Mouse (Mus musculus) megakaryocyte-erythroid progenitor cell, adult 5-6 weeks (primary cell): Measurements from ENCODE around the gene Fgfr2. TPM values are rescaled to one million over a fixed set of nuclear protein-coding genes. Genes with fewer than 3 reads are reported as not detected.
A peak's percentile ranks its signal among the peaks of the same experiment; 100 is the strongest.
"Not testable (repeated sequence)": the region's sequence is repeated elsewhere in the genome, so short reads cannot be mapped to it uniquely, and the experiment has no call there.

Experiments used
- ATAC-seq: replicated peaks from 2 replicates; pipeline ENCODE4 v1.8.0; 2016; ENCODE audit warnings: mild to moderate bottlenecking, inconsistent platforms; ENCODE audit not compliant: severe bottlenecking, poor library complexity, low FRiP score, low TSS enrichment
- total RNA-seq, 2 experiments: library from RNA; stranded (forward) in 1 of 2; stranded (reverse) in 1 of 2; fragments of 200-1000, 215-1000 nt in 1 of 2; fragments of >200 nt in 1 of 2; fragmentation: Nextera tagmentation in 1 of 2; gene quantifications; 2 replicates each; pipeline ENCODE4 v1.2.3; 2014 to 2017

Fgfr2 gene
- total RNA-seq, 2 experiments from 2014 or later: not detected

DNA sequence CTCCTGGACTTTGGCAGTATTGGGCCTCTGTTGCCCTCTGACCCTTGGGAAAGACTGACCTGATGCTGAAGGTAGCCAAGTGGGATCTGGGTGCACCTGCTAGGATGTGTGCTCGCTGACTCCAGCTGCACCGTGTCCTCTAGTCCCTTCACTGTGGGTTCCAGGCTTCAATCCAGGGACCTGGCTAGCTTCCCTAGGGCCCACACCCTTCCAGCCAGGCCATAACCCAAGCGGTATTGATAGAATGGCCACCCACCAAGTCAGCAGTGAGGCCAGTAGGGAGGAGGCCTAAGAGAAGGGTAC is 452.3 kb downstream of the Fgfr2 start:
- no peak for ATAC-seq

DNA sequence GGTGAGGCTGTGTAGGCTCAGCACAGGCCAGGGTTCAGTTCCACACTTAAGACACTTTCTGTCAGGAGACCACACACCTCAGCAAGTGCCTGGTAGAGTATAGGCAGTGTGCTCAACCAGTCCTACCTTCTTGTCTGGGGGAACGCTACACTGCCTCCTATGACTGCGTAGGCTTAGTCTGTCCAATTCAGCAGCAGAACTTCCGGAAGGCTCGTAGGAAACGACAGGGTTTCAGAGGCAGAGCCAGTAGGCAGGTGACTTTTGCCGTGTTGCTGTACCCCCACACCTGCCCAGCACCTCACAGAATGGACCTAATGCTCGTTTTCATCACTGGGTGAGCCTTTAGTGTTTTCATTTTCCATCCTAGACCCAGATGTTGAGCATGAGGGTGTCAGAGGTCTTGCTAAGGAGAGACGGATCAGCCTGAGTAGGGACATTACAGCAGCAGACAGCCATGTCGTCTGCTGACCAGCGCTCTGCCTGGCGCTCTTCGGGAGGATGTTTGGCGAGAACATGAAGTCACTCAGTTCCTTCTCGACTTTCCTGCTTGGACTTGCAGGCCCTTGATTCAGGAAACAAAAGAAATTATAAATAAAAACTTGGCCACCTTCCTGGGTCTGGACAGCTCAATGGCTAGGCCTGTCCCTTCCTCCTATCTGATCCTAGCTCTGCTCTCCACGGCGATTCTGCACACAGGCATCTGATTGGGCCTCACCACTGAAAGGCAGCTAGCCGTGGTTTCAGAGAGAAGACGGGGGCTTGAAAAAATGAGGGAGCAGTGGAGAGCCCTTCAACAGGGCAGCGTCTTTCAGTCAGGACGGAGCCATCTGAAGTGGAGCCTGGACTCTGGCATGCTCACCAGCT is 452.9 kb downstream of the Fgfr2 start:
- ATAC-seq: no peak

DNA sequence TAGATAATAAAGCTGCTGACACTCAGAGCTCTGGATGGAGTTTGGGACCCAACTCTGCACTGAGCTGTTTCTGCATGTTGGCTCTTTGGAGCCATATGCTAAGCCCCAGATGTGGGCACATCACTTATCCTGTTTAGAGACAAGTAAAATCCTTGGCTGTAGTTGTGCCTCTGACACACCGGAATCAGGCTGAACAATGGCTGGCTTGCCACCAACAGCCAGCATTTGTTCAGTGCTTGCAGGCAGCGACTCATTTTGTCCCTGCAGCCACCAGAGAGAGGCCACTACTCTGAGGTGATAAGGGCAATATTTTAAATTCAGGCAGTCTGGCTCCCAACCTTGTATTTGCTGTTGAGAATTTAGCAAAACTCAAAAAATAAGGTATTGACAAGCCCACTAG is 454.5 kb downstream of the Fgfr2 start:
- no peak for ATAC-seq

DNA sequence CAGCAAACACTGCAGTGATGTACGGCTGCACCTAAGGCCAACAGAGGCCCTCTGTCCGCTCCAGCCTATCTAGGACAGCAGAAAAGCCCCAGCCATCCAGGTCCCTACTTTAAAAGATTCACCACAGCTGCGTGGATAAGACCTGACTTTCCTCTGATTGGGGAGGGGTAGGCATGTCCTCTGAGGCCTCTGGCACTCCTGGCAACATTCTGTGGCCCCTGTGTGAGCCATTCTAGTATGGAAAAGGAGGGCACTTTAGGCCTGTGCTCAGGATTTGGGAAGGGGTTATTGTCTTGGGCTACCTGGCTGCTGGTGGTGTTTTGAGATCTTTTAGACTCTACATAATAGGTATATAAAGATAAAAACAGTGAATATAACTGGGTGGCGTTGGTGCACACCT is 456.6 kb downstream of the Fgfr2 start:
- no peak for ATAC-seq

DNA sequence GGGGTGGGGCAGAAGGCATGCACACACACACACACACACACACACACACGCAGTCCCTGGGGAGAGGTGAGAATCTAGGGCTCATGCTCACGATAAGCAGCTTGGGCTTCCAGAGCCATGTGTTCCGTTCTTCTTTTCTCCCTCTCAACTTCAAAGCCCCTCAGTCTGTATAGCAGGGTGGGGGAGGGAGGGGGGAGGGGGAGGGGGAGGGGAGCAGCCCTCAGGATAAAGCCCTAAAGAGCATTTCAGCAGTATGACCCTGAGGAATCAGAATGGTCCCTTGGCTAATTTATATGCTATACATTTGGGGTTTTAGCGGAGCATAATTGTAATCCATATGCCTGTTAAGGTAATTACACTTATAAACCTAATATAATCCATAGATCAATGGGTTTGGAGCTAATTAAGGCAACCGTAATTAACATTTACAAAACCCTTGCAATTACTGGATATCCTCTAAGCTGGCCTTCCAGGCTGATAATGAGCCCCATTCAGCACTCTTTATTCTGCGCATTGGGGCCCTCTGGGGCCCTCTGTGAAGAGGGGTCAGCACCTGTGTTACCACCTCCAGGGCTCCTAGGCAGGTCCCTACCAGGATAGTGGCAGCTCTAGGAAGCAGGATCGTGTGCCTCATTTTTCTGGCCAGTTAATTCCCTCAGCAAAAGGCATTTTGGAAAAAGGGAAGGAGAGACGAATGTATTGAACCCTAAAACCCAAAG is 457.3 kb downstream of the Fgfr2 start:
- ATAC-seq: no peak

DNA sequence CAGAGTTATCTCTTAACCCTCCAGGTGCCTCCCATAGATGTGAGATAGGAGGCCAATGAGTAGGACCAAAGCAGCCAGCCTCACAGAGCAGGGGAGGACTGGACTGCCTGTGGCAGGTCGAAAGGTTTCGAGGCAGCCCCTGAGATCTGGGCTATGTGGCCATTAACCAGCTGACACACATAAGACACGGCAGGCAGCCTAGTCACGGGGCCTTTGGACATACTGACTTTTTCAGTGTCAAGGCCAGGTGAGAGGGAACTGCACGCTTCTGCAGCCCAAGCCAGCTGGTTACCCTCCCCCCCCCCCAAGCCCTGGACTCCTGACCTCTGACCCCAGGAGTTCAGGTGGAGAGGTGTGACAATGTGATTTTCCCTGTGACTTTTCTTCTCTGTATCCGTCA is 458.3 kb downstream of the Fgfr2 start:
- ATAC-seq: no peak; the same call in 1 of the 2 replicates

DNA sequence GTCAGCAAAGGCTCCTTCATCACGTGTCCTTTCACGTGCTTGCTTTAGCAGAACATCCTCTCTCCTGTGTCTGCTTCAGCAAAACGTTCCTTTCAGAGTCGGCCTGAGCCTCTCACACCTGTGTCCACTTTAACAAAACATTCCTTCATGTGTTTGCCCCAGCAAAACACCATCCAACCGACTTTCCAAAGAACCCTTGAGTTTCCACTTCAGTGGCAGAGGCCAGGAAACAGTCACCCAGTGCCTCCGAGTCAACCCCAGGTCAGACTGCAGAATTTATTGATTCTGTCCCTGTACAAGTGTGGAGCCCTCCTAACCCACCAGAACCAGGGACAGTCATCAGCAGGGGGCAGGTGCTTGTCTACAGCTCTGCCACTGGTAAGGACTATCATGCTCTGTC is 460.3 kb downstream of the Fgfr2 start:
- not testable (repeated sequence) for ATAC-seq

DNA sequence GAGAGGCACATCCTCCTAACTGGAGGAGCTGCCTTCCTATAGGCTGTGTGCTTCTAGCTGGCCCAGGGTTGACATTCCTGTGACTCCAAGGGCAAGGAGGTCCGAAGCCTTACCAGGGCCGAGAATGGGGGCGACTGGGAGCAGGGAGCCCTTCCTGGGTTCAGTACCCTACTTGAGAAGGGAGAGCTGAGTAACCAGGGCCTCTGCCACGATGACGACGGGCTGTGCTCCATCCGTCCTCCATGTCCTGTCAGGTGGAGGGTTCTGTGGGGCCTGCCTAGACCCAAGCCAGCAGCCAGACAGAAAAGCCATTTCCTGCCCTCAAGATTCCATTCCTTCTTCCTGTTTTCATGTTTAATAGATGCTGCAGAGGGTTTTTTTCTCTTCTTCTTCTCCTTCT is 463.5 kb downstream of the Fgfr2 start:
- no peak for ATAC-seq

DNA sequence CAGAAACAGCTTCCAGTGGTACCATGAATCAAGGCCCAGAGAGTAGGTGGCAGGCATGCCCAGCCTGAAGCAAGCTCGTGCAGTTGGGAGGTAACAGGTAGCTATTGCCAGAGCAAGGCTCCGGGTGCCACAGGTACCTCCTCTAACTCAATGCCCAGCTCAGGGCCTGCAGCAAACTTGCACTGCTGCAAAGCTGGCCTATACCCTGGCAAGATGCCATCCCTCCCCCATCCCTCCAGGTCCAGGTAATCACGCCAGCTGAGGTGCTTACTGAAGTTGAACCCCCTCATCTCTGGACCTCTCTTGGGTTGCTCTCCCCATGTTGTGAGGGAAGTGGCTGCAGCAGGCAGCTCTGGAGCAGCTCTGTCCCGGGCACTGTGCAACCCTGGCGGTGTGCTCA is 464.5 kb downstream of the Fgfr2 start:
- ATAC-seq: no peak

DNA sequence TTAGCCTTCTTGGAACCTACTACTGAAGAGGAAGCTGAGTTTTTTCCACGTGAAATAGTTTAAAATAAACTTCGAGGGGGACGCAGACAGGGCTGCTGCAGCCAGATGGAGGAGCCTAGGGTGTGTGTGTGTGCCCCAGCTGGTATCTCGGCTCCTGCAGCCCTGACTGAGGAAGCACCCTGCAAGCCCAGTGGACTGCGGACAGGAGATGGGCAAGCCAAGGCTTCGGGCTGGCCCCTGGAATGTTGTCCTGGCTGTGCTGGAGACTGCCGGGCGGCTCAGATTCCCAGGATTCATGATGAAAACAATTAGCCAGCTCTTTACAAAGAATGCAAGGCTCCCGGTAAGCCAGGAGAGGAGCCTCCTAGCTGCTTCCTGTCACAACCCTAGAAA is 465.1 kb downstream of the Fgfr2 start:
- ATAC-seq: no peak

DNA sequence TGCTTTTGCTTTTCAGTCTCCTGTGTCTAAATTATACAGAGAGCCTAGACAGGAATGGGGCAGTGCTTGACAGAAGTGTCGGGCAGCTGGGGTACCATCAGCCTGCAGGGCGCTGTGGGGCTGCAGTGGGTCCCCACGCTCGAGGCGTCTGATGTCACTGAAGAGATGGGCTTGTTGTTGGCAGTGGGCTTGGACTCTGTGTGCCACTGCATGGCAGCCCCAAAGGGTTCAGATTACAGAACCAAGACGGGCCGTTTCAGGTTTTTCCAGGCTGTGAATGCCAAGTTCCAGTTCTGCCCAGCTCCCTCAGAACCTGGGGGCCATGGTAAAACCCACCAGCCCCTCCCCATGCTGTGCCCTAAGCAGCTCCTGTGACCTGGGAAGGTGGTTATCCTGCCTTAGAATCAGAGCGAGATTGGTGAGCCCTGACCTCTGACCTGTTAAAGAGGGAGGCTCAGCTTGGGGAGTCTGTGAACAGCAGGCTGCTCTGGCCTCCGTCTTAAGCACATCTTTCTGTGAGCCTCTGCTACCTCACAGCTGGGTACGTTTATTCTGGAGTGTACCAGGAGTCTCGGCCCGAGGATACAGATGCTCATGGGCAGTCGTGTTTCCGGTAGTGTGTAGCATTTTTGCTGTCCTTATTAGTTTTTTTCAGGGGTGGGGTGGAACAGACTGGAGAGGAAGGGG is 465.6 kb downstream of the Fgfr2 start:
- no peak for ATAC-seq

DNA sequence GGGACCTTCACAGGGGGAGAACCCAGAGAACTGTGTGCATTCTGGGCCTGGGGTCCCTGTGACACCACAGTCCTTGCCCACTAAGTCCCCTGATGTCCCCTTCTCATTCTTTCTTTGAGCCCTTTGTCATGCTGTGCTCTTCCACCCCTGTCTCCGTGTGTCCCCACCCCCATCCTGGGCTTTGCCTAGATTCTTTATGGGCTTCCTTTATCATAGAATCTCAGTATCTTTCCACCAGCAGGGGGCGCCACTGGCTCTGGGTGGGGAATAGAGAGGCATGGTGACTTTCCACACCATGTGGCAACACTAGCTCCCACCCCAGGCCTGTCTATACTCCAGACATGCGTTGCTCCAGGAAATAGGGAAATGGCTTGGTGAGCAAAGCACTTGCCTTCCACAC is 466.6 kb downstream of the Fgfr2 start:
- ATAC-seq: peak; percentile 60

DNA sequence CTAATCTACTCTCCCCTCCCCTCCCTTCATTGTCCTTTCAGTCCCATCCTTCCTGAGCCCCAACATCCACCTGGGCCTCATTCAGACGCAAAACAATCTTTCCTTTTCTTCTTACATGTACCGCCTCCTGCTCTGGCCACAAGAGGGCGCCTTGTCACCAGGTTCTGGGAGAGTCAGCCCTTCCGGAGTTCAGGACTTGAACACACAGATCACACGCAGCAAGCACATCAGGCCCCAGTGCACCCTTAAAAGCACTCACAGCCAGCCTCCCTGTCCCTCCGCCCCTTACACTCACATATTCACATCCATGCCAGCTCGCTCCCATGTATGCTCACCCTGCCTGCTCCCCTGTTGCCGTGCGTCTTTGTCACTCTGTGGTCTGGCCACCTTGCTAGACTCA is 467.1 kb downstream of the Fgfr2 start:
- ATAC-seq: peak; percentile 85

DNA sequence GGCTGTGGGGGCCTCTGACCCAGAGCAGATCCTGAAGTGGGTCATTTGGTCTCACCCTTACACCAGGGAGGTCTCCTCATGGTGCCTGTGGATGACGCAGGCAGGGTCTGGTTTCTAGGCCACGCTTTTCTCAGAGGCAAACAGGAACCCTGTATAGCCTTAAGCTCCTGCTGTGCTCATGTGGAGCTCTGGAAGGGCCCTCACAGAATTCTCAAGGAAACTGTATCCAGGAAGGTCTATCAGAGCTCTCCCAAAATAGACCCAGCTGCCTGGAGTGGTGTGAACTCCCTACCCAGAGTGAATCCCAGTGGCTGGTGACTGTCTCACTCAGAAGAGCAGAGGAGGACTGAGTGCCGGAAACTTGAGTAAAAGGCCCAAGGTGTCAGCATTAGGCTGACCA is 468.7 kb downstream of the Fgfr2 start:
- no peak for ATAC-seq

DNA sequence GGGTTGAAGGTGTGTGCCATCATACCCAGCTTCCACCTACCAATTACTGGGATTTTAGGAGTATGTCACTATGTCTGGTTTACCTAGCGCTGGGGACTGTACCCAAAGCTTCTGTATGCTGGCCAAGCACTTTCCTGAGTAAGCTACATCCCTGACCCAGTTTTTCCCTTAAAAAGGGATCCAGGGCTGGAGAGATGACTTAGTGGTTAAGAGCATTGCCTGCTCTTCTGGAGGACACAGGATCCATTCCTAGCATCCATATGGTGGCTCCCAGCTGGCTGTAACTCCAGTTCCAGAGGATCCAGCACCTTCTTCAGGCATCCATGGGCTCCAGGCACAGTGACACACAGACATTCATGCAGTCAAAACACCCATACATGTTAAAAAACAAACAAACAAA is 476.6 kb downstream of the Fgfr2 start:
- no peak for ATAC-seq

DNA sequence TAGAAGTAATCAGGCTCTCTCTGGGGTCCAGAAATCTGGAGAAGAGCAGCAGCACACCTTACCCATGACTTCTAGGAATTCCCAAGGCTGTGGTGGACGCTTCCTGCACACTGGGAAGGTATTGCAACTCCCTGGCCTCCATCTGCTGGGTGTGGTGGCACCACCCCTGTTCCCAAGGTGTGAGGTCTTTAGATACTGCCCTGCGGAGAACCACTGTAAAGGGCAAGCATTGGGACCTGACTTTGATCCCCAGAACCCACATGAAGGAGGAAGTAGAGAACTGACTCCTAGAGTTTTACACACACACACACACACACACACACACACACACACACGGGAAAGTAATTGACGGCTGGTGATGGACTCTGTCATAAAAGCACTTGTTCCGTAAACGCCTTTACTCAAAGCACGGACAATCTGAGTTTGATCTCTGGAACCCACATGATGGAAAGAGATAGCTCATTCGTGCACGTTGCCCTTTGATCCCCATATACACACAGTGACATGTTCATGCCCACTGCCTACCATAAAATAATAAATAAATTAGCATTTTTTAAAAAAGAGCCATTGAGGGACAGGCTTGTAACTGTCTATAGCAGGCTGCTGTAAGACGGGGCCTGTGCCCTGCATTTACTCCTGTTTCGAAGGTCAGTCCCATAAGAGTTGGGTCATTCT is 478.4 kb downstream of the Fgfr2 start:
- no peak for ATAC-seq

DNA sequence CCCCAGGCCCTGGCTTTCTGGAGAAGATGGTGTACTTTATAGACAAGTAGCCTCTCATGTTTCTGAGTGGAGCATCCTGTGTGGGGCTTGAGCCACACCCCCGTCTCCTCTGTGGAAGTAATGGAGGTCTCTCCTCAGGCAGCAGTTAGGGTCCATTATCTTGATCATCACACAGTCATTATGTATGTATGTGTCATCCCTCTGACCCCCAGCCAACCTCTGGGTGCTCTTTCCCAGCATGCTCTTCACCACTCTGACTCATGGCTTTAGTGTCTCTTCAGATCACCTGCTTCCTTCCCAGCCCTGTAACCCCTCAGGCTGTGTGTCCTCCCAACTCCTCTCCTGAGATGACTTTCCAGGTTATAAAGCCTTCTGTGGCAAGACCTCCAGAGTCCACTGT is 481.5 kb downstream of the Fgfr2 start:
- no peak for ATAC-seq

DNA sequence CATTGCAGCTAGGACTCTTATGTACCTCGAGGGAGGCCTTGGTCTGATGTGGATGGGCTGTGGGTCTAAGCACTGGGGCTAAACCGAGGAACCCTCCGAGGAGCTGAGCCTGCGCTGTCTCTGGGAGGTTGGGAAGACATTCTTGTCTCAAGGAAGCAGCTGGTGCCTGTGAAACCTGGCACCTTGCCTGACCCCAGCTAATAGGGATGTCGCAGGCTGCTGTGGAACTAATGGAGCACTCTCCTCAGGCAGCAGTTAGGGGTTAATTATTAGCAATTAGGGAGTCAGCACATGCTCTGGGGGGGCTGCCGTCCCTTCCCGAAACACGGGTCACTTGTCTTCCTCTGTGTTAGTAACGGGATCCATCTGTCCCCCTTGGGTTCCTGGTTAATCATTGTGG is 482.2 kb downstream of the Fgfr2 start:
- no peak for ATAC-seq

DNA sequence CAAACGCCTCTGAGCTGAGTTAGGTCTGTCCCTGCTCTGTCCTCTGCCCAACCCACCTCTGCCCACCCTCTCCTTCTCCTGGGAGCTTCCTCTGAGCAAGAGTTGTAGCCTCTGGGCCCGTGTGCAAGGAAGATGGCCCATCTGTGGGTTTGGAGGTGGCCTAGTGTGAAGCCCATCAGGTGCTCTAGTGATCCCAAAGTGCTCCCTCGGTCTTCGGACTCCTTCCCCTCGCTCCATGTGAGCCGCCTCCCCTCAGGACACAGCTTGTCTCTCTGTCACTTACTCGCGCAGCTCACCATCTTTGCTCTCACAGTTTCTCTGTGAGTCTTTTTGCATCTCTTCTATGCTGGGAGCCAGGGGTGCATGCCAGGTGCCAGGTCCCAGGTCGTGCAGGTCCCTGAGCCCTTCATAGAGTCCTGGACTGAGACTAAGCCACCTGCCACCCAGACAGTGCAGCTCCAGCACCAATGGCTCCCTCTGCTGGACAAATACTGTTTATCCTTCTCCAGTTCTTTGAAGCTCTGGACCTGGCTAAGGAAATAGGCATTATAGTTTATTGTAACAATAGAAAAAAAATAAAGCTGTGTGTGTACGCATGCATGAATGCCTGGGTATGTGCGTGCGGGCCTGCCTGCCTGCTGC is 484.6 kb downstream of the Fgfr2 start:
- peak; percentile 81 for ATAC-seq

DNA sequence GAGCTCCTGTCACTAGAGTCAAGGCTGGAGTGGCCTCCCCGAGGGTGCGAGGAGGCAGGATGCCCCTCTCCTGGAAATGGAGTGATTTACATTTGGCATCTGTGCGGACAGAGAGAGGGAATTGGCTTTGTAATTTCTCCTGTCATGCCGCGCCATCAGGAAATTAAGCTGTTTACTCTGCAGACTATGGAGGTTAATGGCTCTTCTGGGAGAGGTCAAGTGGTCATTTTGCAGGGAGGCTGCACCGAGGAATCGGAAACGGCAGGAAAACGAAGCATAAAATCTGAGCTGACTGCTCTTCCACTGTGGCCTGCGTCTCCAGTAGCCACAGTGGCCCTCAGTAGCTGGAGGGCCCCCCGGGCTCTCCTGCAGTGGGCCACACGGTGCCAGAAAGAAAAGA is 485.9 kb downstream of the Fgfr2 start:
- no peak for ATAC-seq
